Mouse (Mus musculus): Measurements from ENCODE around the gene Nipbl.

DNA sequence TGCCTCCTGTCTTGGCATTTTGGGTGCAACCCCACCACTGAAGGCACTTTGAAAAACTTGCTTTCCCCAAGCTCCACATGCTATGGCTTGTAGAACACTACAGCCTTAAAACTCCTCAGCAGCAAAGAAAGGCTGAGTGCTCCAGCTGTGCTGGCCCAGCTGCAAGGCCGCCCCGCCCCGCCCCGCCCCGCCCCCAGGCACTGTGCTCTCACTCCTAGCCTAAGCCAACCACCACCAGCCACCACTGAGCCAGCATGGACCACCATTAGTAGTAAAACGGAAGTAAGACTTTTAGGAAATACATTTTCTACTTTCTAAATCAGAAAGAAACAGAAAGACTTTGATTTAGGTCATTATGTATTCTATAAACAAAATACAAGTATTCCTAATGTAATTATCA, 23.4 kb downstream of the Nipbl start:
- TF ChIP-seq CTCF (IDR thresholded peaks at IDR 0.05; ENCODE audit: borderline replicate concordance, insufficient read depth, low read length) (no peak), POLR2A (IDR thresholded peaks at IDR 0.05; ENCODE audit: low read depth, low read length) (no peak)

All from embryonic fibroblast, embryonic 13.5 days (primary cell).